Mouse (Mus musculus) gastrocnemius, postnatal 25 days (tissue): ENCODE measurements around the gene Hnrnpm. TPM values are rescaled to one million over a fixed set of nuclear protein-coding genes. Genes with fewer than 3 reads are reported as not detected.

Source experiments
- DNase-seq: peaks from one replicate; pipeline ENCODE4 v3.0.0; 2022
- total RNA-seq, 2 experiments: library from RNA; stranded (reverse); gene quantifications; 1 replicate in 1 of 2; 2 replicates in 1 of 2; pipeline ENCODE4 v1.2.3; 2021

Hnrnpm gene
- total RNA-seq, 2 experiments from 2014 or later, result 62.7 to 70.9 TPM

DNA sequence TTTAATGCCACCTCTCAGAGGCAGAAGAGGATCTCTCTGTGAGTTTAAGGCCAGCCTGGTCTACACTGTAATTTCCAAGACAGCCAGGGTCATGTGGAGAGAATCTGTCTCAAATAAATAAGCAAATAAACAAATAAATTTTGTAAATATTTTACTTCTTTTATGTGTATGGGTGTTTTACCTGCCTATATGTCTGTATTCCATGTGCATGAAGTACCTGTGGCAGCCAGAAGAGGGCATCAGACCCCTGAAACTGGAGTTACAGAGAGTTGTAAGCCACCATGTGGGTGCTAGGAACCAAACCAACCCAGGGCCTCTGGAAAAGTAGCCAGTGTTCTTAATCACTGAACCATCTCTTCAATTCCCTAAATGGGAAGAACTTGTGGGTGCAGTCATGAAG, 89.4 kb downstream of the Hnrnpm start:
- no peak for DNase-seq

Other genes with a start within 250 kb of the Hnrnpm start
- gene Adamts10, start 162.7 kb downstream of the Hnrnpm start, total RNA-seq, result 10 to 100 TPM; 12.1 to 13.2 TPM
- gene Myo1f, start 131.2 kb downstream of the Hnrnpm start, total RNA-seq, result under 1 TPM; 0.62 to 1.00 TPM
- gene Zfp414, start 57.8 kb downstream of the Hnrnpm start, total RNA-seq, result 1 to 10 TPM; 6.0 to 6.6 TPM
- not detected for gene Pram1, start 48.8 kb downstream of the Hnrnpm start, total RNA-seq
- gene March2, start 31.8 kb upstream of the Hnrnpm start, total RNA-seq, result 10 to 100 TPM; 89.8 to 90.4 TPM
- gene Rab11b, start 73.7 kb upstream of the Hnrnpm start, total RNA-seq, result 100 to 1,000 TPM; 125 to 136 TPM
- gene Angptl4, start 95.0 kb upstream of the Hnrnpm start, total RNA-seq, result 10 to 100 TPM in 1 of 2 experiments, 1 to 10 TPM in 1; 8.1 to 13.3 TPM
- gene Kank3, start 123.7 kb upstream of the Hnrnpm start, total RNA-seq, result 10 to 100 TPM; 18.5 to 20.7 TPM
- 100 to 1,000 TPM; 538 to 612 TPM for gene Rps28, start 137.7 kb upstream of the Hnrnpm start, total RNA-seq
- gene Ndufa7, start 137.7 kb upstream of the Hnrnpm start, total RNA-seq, result 100 to 1,000 TPM; 326 to 339 TPM
- gene Cd320, start 156.2 kb upstream of the Hnrnpm start, total RNA-seq, result 10 to 100 TPM; 15.6 to 20.7 TPM
- not detected for gene Gm7029, start 187.0 kb upstream of the Hnrnpm start, total RNA-seq
- gene Kifc1, start 203.8 kb upstream of the Hnrnpm start, total RNA-seq, result 1 to 10 TPM in 1 of 2 experiments, under 1 TPM in 1; 0.95 to 1.0 TPM
- not detected for gene Platr17, start 218.3 kb upstream of the Hnrnpm start, total RNA-seq
- gene Daxx, start 222.6 kb upstream of the Hnrnpm start, total RNA-seq, result 10 to 100 TPM; 10.2 to 11.7 TPM
- gene Tapbp, start 229.0 kb upstream of the Hnrnpm start, total RNA-seq, result 10 to 100 TPM; 31.2 to 41.2 TPM
- gene Zbtb22, start 229.0 kb upstream of the Hnrnpm start, total RNA-seq, result 10 to 100 TPM; 11.1 to 11.3 TPM
- 10 to 100 TPM; 27.3 to 28.5 TPM for gene Rgl2, start 242.7 kb upstream of the Hnrnpm start, total RNA-seq